Mouse (Mus musculus): Measurements from ENCODE around the gene Lmntd1.

Gene Lmntd1

DNA sequence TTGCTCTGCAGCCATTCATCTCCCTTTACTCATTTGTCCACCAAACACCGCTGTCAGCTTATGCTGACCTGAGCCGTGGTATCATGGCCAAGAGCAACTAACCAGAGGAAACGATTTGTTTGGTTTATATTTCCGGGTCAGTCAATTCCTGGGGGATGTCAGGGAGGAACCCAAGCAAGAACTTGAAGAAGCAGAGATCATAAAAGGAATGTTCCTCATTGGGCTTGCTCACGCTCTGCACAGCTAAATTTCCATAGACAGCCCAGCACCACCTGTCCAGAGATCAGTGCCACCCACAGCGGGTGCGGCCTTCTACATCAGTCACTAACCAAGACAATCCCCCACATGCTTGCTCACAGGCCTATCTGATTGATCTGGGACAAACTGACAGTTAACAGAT, at the start of gene Lmntd1:
TSS of gene Lmntd1 (minus strand) at position 101 of the 400 bp plus-strand sequence.
- no peak for ATAC-seq (ENCODE audit: insufficient number of reproducible peaks, low FRiP score, low TSS enrichment)

GRCm38 (mm10) chr6:145660943-145661342, 46.8 kb upstream of the Lmntd1 start:
- ATAC-seq (ENCODE audit: insufficient number of reproducible peaks, low FRiP score, low TSS enrichment): no peak

- no peak for ATAC-seq (ENCODE audit: insufficient number of reproducible peaks, low FRiP score, low TSS enrichment)
These were observed 45.0 kb upstream of the Lmntd1 start for GRCm38 (mm10) chr6:145659116-145659515.

DNA sequence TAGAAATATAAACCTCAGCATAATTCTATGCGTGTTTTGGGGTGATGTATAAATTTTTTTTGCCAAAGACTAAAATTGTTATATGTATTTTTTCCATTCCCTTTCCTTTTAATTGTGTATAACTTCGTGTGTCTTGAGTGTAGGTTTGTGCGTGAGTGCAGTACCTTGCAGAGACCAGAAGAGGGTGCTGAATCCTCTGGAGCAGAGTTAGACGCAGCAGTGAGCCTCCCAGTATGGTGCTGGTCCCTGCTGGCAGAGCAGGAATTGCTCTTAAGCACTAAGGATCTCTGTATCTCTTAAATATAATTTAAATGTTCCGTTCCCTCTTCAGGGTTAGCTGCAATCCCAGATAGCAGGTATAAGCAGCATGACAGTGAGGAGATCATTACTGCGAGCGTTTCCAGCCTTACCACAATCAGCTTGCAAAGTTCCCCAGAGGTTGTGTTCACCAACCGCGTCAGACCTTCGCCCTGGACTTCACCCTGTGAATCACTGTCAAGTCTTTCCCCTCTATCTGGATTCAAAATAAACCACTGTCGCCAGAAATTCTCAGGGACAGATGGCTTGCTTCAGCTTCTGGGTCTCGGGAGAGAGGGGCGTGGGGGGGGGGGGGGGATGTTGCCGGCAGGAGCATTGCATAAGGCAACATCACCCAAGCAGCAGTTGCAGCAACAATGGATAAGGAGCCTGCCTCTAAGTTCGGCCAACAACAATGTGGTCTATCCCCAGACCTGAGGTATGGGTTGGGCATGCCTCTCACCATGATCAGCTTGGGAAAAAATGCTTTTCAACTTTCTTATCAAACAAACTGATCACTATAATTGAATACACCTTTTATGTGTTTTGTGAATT, 42.8 kb upstream of the Lmntd1 start:
- ATAC-seq (ENCODE audit: insufficient number of reproducible peaks, low FRiP score, low TSS enrichment): no peak

- no peak for ATAC-seq (ENCODE audit: insufficient number of reproducible peaks, low FRiP score, low TSS enrichment)
These were observed 41.6 kb upstream of the Lmntd1 start for GRCm38 (mm10) chr6:145655678-145656077.

DNA sequence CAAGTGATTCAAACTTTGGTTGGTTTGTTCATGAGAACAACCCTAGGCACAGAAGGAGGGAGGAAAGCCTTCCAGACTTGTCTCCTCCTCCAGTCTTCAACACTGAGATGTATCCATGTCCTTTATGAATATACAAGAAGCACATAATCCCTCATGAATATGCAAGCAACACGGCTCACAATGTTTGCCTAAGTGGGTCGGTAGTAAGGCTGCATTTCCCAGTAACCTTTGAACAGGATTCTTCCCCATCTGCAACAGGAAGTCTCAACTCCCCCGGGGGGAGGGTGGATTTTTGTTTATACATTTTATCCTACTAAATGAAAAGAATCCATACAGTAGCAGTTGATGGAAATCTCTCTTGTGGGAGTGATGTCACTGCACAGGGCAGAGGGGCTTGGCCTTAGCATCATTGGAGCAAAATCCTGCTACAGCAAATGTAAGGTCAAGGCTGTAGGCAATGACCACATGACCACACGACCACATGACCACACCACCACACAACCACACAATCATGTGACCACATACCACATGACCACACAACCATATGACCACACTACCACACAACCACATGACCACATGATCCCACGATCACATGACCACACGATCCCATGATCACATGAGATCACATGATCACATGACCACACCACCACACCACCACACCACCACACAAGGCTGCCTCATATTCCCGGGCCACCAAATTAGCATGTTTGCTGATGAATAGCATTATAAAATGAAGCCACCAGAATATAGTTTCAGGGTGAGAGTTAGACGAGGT, 40.1 kb upstream of the Lmntd1 start:
- no peak for ATAC-seq (ENCODE audit: insufficient number of reproducible peaks, low FRiP score, low TSS enrichment)

GRCm38 (mm10) chr6:145653626-145654025, 39.5 kb upstream of the Lmntd1 start:
- ATAC-seq (ENCODE audit: insufficient number of reproducible peaks, low FRiP score, low TSS enrichment): no peak

- ATAC-seq (ENCODE audit: insufficient number of reproducible peaks, low FRiP score, low TSS enrichment): no peak
These were observed 38.9 kb upstream of the Lmntd1 start for GRCm38 (mm10) chr6:145652986-145653385.

GRCm38 (mm10) chr6:145651976-145652375, 37.9 kb upstream of the Lmntd1 start:
- ATAC-seq (ENCODE audit: insufficient number of reproducible peaks, low FRiP score, low TSS enrichment): no peak

DNA sequence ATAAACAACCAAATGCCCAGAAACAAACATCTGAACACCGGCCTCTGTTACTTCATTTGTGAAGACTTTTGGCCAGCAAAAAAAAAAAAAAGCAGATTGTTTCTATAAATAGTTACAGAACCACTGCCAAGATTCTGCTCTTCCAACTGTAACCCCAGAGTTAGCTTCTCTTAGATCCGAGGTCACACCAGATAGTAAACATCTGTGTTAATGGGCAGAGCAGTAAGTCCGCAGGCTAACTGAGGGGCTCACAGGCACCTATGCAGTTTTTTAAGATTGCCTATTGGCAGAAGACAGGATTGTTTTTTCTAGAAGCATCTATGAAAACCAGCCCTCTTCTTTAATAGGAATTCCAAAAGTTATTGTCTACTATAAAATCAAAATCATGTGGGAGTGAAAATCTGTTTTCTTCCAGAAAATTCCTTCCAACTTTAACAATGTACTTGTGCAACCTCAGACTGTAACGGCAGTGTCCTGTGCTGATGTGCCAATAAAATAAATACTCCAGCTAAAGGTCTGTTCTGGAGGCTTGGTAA, 26.9 kb upstream of the Lmntd1 start:
- no peak for ATAC-seq (ENCODE audit: insufficient number of reproducible peaks, low FRiP score, low TSS enrichment)

GRCm38 (mm10) chr6:145638248-145638647, 24.1 kb upstream of the Lmntd1 start:
- no peak for ATAC-seq (ENCODE audit: insufficient number of reproducible peaks, low FRiP score, low TSS enrichment)

DNA sequence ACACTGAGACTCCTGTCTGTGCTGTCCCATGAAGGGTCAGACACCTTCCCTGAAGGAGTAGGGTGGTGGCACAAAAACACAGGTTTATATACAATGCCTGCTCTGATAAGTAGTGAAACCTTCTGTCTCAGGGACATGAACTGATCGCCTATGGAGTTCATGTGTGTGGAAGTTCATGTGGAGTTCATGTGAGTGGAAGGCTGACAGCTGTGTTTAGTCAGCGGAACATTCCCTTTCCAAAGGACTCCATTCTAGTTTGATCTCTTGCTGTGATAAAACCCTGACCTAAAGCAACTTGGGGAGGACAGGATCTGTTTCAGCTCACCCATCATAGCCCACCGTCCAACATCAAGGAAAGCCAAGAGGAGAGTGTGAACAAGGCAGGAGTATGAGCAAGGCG, 22.6 kb upstream of the Lmntd1 start:
- ATAC-seq (ENCODE audit: insufficient number of reproducible peaks, low FRiP score, low TSS enrichment): no peak

DNA sequence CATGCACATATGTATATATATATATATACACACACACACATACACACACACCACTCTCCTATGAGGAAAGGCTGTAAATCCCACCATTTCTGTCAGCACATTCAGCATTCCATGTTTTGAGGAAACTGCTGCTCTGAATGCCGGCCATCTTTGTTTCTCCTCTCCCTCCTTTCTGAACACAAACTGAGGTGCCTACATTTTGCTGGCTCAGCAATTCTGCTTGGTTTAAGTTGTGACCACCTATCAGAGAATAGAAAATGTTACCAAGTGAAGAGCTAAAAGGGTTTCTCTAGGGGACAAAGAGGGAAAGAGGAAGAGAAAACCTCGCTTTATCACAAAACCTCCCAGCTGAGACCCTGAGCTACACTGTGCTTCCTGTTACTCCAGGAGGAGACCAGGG, 20.3 kb upstream of the Lmntd1 start:
- no peak for ATAC-seq (ENCODE audit: insufficient number of reproducible peaks, low FRiP score, low TSS enrichment)

- ATAC-seq (ENCODE audit: insufficient number of reproducible peaks, low FRiP score, low TSS enrichment): no peak
These were observed 16.1 kb upstream of the Lmntd1 start for GRCm38 (mm10) chr6:145630269-145630668.

DNA sequence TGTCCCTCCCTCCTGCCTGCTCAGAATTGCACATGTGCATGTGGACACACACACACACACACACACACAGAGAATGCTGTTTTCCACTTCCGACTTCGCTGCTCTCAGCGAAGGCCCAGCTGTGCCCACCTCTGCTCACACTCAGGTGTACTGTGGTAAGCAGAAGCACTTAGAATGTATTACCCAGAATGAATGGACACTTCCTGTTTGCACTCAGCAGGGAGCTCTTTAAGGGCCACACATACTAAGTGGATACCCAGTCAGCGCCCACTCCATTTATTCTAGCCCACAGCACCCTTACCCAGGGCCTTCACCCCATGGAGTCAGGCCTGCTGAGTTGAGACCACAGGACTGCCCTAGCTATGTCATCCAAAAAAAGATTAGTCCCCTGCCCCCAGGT, 9.0 kb upstream of the Lmntd1 start:
- ATAC-seq (ENCODE audit: insufficient number of reproducible peaks, low FRiP score, low TSS enrichment): no peak

DNA sequence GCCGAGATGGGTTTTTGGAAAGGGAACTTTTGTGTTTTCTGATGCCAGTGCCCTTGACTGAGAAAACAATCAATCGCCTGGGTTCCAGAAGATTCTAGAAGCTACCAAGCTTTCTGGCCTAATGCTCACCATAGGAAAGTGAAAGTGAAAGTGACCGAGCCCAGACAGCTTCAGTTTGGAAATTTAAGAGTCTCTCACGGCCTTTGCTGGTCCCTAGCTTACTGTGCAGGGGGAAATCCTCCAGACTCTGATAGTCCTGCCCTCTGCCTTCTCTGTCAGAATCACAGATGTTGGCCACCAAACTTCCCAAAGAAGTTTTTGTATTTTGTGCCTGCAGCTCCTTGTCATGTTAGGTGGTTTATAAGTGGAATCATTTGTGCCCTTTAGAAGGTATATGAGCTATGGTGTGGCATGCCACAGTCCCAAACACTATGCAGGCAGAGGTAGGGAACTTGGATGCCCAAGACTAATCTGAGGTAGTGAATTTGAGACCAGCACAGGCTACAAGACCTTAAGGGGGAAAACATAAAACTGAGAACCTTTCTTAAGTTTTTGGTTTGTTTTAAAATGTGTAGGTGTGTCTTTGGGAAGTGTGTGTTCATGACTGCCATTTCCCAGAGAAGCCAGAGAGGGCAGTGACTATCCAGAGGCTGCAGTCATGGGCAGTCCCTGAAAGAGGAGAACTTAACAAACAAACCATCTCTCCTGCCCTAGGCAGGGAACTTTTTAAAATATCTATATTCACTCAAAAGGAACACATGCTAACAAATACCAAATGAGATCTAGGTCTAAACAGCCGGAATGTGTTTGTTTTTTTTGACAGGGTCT, 2.5 kb upstream of the Lmntd1 start:
- no peak for ATAC-seq (ENCODE audit: insufficient number of reproducible peaks, low FRiP score, low TSS enrichment)

GRCm38 (mm10) chr6:145615666-145616210, 1.6 kb upstream of the Lmntd1 start, which contains the start of gene Tuba3b:
Tuba3b (plus strand) TSS chr6:145615757.
- no peak for ATAC-seq (ENCODE audit: insufficient number of reproducible peaks, low FRiP score, low TSS enrichment)

GRCm38 (mm10) chr6:145612611-145613010, 1.5 kb downstream of the Lmntd1 start:
- peak; percentile 72 for ATAC-seq (ENCODE audit: insufficient number of reproducible peaks, low FRiP score, low TSS enrichment)

DNA sequence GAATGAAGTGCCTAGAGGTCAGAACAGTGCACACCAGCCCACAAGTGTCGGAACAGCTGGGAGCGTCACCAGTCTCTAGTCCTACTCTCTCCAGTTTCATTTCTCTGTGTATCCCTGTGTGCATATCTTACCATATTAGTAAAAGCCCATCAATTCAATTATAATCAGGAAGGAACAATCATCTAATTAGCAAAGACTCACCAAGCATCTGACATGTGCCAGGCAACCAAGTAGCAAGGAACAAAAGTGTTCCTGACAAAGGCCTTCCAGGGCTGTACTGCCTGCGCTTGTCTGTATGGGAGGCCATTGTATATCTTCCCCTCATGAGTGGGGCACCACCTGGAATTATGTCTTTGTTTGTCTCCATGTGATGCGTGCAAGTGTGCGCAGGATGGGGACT, 3.2 kb downstream of the Lmntd1 start:
- no peak for ATAC-seq (ENCODE audit: insufficient number of reproducible peaks, low FRiP score, low TSS enrichment)

GRCm38 (mm10) chr6:145608693-145609092, 5.4 kb downstream of the Lmntd1 start:
- ATAC-seq (ENCODE audit: insufficient number of reproducible peaks, low FRiP score, low TSS enrichment): no peak
